Mouse (Mus musculus) right cerebral cortex, postnatal 4 days (tissue): ENCODE measurements at regions not wholly inside any gene's neighbourhood (a gene's known extent, or its start where the extent isn't known, plus 50 kb on each side); places are given as distances from the start of the nearest gene placed in this dataset.

Source experiments
- DNase-seq: peaks from one replicate; pipeline ENCODE4 v3.0.0-alpha.2; 2022

DNA sequence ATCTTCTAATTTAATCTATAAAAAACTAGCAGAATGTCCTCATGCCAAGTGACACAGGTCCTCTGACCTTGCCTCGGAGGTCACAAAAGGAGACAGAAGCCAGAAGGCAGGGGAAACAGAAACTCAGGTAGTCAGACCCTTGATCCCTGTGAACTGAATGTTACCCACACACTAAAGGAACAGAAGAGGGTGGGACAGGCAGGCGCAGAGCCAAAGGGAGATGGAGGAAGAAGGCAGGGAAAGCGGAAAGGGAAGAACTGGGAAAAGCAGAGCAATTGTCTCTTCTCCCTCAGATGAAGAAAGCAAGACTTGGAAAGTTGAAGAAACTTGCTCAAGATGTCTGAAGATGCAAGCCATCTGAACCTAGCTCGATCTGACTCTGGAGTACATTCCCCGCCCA lies 62.7 kb upstream of the Gm15217 start:
- no peak for DNase-seq

DNA sequence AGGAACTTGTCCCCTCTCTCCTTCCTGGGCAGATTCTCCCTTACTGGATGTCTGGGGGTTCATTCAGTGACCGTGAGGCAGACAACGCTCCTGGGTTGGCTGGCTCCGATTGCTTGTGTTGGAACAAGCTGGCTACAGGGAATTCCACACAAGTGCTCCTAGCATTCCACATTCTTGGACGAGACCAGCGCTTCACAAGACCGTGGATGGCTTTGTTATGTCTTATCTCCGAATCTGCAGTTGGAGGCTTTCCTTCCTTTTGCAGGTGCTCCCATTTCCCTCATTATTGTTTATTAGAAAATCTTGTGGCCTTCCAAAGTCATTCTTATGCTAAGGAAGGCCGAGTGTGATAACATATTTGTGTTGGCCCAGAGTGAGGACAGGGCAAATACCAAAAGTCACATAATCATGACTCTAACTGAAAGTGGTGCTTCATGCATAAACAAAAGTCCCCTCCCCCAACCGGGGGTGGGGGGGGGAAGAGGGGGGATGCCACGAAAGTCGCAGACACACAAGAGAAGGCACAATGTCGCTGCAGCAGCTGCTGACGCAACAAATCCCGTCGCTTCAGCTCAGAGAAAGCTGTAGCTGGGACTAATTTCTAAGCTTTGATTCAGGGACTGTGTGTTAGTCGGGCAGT lies 61.7 kb upstream of the Gm15217 start:
- no peak for DNase-seq

DNA sequence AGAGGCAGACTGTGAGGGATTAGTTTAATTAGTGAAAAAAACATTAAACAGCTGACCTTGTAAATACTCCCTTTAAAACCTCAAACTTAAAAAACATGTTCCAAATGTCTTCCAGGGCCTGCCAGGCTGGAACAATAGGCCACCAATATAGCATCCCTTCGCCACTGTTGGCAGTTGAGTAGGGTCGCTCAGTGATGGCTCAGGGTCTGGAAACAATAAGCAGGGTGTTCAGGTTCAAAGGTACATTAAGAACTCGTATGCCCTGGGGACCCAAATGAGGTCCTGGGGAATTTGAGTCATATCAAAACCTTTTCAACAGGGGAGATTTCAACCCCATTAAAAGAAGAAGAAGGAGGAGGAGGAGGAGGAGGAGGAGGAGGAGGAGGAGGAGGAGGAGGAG lies 51.1 kb upstream of the Gm15217 start:
- no peak for DNase-seq
